Mouse (Mus musculus): Measurements from ENCODE around the gene Kif16b. TPM values are rescaled to one million over a fixed set of nuclear protein-coding genes. Genes with fewer than 3 reads are reported as not detected.

Kif16b gene
- polyA plus RNA-seq, 1 experiment from 2014 or later: 14.7 TPM

DNA sequence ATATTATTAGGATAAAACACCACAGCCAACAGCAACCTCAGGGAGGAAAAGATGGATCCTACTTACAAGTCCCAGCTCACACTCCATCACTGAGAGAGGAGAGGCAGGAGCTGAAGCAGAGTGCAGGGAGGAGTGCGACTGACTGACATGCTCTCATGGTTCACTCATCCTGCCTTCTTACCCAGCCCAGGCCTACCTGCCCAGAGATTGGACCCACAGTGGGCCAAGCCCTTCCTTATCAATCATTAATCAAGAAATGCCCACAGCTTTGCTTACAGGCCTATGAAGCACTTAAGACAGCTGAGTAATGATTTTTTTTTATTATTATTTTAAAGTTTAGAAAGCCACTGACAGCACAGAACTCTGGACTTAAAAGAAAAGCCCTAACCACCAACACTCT lies 7.6 kb downstream of the Kif16b start:
- Histone ChIP-seq H3K4me1 (replicated peaks) (peaks cover 15% of the 10 kb centered on the region), H3K9me3 (no peaks in the 10 kb centered on the region), H3K36me3 (no peaks in the 10 kb centered on the region), H3K27ac (no peak overlapping the region), H3K4me3 (replicated peaks) (no peak overlapping the region), H3K4me2 (no peak overlapping the region), H3K9ac (replicated peaks) (no peak overlapping the region), H3K27me3 (no peaks in the 10 kb centered on the region)
- ATAC-seq (ENCODE audit: insufficient number of reproducible peaks, insufficient read depth, low FRiP score, low TSS enrichment, low read depth): no peak
- WGBS: 75% methylated on average over 1 of the region's 1 CpGs

DNA sequence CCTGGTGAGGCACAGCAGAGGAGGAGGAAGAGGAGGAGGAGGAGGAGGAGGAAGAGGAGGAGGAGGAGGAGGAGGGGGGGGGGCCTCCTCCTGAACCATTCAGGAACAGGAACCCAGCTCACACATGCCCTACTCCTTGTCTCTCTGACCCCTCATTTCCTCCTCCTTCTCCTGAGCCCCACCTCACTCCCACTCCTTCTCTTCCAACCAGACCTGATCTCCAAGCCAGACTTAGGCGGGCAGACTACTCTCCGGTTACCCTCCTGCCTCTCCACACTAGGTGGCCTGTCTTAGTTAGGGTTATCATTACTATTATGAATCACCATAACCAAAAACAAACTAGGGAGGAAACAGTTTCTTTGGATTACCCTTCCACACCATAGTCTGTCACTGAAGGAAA lies 10.0 kb downstream of the Kif16b start:
- no peak for ATAC-seq (ENCODE audit: insufficient number of reproducible peaks, insufficient read depth, low FRiP score, low TSS enrichment, low read depth)
- no peaks in the 10 kb centered on the region for H3K9me3 ChIP-seq
- H3K4me3 ChIP-seq (replicated peaks): no peak overlapping the region
- H3K4me2 ChIP-seq: no peak overlapping the region
- no peak overlapping the region for H3K27ac ChIP-seq
- H3K27me3 ChIP-seq: no peaks in the 10 kb centered on the region
- H3K4me1 ChIP-seq (replicated peaks): peaks cover 15% of the 10 kb centered on the region
- no peaks in the 10 kb centered on the region for H3K36me3 ChIP-seq
- 84% methylated on average over 2 of the region's 2 CpGs for WGBS
- no peak overlapping the region for H3K9ac ChIP-seq (replicated peaks)

DNA sequence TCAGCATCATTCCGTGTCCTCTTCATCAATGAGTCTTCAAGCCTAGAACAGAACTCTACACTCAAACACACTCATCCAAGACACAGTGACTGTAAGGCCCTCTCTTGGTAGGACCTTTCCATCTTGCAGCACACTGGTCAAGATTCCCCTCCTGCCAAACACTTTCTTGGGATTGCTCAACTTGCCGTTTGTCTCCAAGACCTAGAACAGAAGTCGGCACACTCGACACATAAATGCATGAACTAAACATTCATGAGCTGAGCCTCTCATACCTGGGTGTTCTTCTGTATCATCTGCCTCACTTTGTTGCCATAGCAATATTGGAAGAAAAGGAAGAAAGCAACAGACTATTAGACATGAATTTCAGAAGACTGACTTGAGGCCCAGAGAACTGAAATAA lies 16.9 kb downstream of the Kif16b start:
- Histone ChIP-seq H3K9ac (replicated peaks) (no peak overlapping the region), H3K36me3 (no peaks in the 10 kb centered on the region), H3K27me3 (no peaks in the 10 kb centered on the region), H3K4me3 (replicated peaks) (no peak overlapping the region), H3K4me2 (no peak overlapping the region), H3K4me1 (replicated peaks) (peaks cover 16% of the 10 kb centered on the region), H3K27ac (no peak overlapping the region), H3K9me3 (no peaks in the 10 kb centered on the region)
- WGBS: 97% methylated on average over 4 of the region's 4 CpGs
- ATAC-seq (ENCODE audit: insufficient number of reproducible peaks, insufficient read depth, low FRiP score, low TSS enrichment, low read depth): no peak

DNA sequence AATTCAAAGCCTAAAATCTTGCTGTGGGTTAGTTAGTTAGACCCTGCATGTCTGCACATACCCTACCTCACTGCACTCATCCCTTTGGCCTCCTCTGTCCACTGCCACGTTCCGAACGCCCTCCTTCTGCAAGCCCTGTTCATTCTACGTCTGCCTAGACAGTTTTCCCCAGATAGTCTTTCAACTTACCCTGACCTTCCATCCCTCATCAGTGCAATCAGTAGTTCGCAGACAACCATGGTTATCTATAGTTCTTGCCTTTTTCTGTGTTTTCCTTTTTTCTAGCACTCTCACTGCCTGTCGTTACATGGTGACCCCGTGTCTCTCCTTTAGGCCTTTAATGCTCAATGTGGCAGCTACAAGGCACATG lies 17.7 kb downstream of the Kif16b start:
- WGBS: 80% methylated on average over 7 of the region's 7 CpGs
- no peaks in the 10 kb centered on the region for H3K9me3 ChIP-seq
- ATAC-seq (ENCODE audit: insufficient number of reproducible peaks, insufficient read depth, low FRiP score, low TSS enrichment, low read depth): no peak
- peaks cover 16% of the 10 kb centered on the region for H3K4me1 ChIP-seq (replicated peaks)
- H3K9ac ChIP-seq (replicated peaks): no peak overlapping the region
- no peaks in the 10 kb centered on the region for H3K27me3 ChIP-seq
- no peak overlapping the region for H3K27ac ChIP-seq
- no peak overlapping the region for H3K4me2 ChIP-seq
- H3K4me3 ChIP-seq (replicated peaks): no peak overlapping the region
- H3K36me3 ChIP-seq: no peaks in the 10 kb centered on the region

DNA sequence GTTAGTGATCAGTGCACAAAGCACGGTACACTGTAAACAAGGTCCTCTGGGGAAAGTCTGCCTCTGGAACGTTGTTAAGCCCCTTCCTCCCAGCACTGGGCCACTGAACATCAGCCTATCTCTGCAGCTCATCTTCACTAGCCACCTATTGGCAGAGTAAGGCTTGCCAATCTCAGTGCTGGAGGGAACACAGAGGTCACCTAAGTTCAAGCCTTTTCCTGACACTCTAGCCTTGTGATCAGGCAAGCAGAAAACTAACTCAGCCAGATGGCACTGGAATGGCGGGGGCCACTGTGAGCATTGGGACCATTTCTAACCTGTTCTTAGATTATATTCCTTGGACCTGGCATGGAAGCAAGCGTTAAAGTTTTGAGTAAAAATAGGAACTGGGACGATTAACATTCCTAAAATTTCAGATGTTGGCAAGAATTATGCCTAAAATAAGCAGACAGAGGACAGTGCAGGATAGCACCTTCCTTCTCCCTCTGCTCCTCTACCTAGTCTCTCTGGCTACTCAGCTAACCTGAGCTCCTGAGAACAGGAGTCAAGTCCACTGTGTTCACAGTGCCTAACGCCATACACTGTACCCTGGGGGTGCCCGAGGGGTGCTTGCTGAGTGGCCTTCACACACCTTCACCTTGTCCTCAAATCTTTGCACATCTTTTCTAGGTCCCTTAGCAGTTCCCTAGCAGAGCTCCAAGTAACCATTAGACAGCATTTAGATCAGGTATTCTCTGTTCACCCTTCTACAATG lies 18.3 kb downstream of the Kif16b start:
- Histone ChIP-seq H3K27me3 (no peaks in the 10 kb centered on the region), H3K4me2 (no peak overlapping the region), H3K36me3 (no peaks in the 10 kb centered on the region), H3K4me3 (replicated peaks) (no peak overlapping the region), H3K9me3 (no peaks in the 10 kb centered on the region), H3K4me1 (replicated peaks) (peaks cover 16% of the 10 kb centered on the region), H3K27ac (no peak overlapping the region), H3K9ac (replicated peaks) (no peak overlapping the region)
- no peak for ATAC-seq (ENCODE audit: insufficient number of reproducible peaks, insufficient read depth, low FRiP score, low TSS enrichment, low read depth)
- 58% methylated on average over 7 of the region's 7 CpGs for WGBS

DNA sequence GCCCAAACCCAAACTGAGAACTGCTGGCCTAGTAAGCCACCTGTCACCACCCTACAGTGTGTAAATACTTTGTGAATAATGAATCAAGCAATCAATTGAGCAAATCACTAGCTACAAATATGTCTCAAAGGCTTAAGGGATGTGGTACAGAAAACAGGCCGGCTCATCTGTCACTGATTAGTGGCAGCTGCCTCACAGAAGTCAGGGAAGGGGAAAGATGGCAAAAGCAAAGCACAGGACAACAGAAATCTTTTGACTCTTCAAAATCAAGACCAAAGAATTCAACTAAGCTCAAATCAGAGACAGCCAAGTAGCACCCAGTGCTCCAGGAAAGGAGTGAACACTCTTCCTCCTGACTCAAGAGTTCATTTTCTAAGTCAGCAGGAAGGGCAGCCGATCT lies 18.9 kb downstream of the Kif16b start:
- H3K9ac ChIP-seq (replicated peaks): no peak overlapping the region
- H3K36me3 ChIP-seq: no peaks in the 10 kb centered on the region
- ATAC-seq (ENCODE audit: insufficient number of reproducible peaks, insufficient read depth, low FRiP score, low TSS enrichment, low read depth): no peak
- no peak overlapping the region for H3K4me2 ChIP-seq
- no peak overlapping the region for H3K27ac ChIP-seq
- H3K27me3 ChIP-seq: no peaks in the 10 kb centered on the region
- peaks cover 16% of the 10 kb centered on the region for H3K4me1 ChIP-seq (replicated peaks)
- no peak overlapping the region for H3K4me3 ChIP-seq (replicated peaks)
- 32% methylated on average over 2 of the region's 2 CpGs for WGBS
- no peaks in the 10 kb centered on the region for H3K9me3 ChIP-seq

DNA sequence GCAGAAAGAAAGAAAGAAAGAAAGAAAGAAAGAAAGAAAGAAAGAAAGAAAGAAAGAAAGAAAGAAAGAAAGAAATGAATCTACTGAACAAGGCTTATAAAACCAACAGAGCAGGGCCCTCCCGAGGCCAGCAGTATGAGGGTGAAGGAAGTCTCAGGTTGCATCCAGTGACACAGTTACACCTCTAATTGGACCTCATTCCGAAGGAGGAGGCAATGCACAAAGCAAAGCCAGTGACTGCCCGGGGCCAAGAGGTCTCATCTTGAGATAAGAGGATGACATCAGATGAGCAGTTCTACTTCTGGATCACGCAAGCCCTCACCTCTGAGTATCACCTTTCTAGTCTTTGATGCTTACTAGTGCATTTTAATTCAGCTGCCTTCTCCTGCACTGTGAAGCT lies 20.2 kb downstream of the Kif16b start:
- WGBS: 12% methylated on average over 4 of the region's 4 CpGs
- no peak overlapping the region for H3K9ac ChIP-seq (replicated peaks)
- no peak overlapping the region for H3K4me3 ChIP-seq (replicated peaks)
- no peak overlapping the region for H3K4me2 ChIP-seq
- H3K36me3 ChIP-seq: no peaks in the 10 kb centered on the region
- H3K9me3 ChIP-seq: no peaks in the 10 kb centered on the region
- H3K4me1 ChIP-seq (replicated peaks): peaks cover 16% of the 10 kb centered on the region
- no peak for ATAC-seq (ENCODE audit: insufficient number of reproducible peaks, insufficient read depth, low FRiP score, low TSS enrichment, low read depth)
- no peak overlapping the region for H3K27ac ChIP-seq
- H3K27me3 ChIP-seq: no peaks in the 10 kb centered on the region

DNA sequence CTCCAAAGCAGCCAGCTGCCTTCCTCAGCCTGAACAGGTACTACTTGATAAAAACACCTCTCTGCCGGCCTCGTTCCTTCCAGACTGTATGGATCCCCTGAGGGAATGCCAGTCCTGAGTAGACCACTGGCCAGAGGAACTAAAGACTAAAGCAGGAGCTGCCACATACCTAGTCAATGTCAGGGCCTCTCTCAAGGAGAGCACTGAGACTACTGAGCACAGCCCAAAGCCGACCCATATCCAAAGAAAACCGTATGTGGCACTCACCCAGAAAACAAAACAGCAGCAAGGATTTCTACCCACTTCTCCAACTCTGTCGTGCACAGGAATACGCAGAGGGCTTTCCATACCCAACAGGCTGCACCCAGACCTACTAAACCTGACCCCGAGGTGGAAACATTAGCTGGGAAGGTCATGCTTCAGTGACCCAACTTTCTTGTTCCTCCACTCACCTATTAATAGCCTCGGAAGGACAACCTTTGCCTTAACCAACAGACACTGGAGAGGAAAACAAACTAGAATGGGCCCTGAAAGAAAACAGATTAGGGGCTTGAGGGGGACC lies 22.0 kb downstream of the Kif16b start:
- H3K4me2 ChIP-seq: no peak overlapping the region
- no peak overlapping the region for H3K27ac ChIP-seq
- peaks cover 16% of the 10 kb centered on the region for H3K4me1 ChIP-seq (replicated peaks)
- no peak overlapping the region for H3K9ac ChIP-seq (replicated peaks)
- no peak overlapping the region for H3K4me3 ChIP-seq (replicated peaks)
- H3K27me3 ChIP-seq: no peaks in the 10 kb centered on the region
- no peaks in the 10 kb centered on the region for H3K9me3 ChIP-seq
- WGBS: 71% methylated on average over 8 of the region's 8 CpGs
- ATAC-seq (ENCODE audit: insufficient number of reproducible peaks, insufficient read depth, low FRiP score, low TSS enrichment, low read depth): no peak
- H3K36me3 ChIP-seq: no peaks in the 10 kb centered on the region

DNA sequence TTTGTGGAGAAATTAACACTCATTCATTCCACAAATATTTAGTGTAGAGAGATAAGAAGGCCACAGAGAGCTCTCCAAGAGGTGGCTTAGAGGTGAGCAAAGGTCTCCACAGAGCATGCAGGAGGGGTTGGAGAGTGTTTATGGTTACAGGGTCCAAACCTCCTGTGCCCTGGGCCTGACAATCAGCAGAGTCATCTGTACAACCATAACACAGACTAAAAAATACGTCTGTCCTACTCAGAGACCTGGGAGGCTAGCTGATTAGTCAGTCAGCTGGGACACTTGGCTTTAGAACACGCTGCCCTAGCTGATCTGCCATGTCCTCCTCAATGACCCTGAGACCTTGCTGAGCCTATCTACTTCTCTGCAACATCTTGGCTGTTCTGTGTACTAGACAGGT lies 24.7 kb downstream of the Kif16b start:
- H3K27ac ChIP-seq: no peak overlapping the region
- H3K4me3 ChIP-seq (replicated peaks): no peak overlapping the region
- no peaks in the 10 kb centered on the region for H3K9me3 ChIP-seq
- H3K4me2 ChIP-seq: no peak overlapping the region
- 59% methylated on average over 2 of the region's 2 CpGs for WGBS
- peaks cover 10% of the 10 kb centered on the region for H3K4me1 ChIP-seq (replicated peaks)
- H3K9ac ChIP-seq (replicated peaks): no peak overlapping the region
- no peaks in the 10 kb centered on the region for H3K27me3 ChIP-seq
- no peaks in the 10 kb centered on the region for H3K36me3 ChIP-seq
- no peak for ATAC-seq (ENCODE audit: insufficient number of reproducible peaks, insufficient read depth, low FRiP score, low TSS enrichment, low read depth)

DNA sequence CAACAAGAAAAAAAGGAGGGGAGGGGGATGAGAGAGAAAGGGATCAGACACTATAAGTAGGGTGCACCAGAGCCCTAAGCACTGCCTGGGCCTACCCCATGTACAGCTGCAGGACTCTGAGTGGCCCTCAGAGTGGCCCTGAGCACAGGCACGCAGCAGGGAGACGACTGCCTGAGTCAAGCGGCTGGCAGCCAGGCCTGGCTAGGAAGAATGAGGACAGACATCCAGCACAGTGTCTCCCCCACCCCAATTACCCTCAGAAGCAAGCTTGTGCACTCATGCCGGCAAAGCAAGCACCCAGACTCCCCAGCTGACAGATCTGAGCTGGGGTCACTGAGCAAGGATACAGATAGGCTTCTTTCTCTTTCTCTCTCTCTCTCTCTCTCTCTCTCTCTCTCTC lies 25.4 kb downstream of the Kif16b start:
- no peak for ATAC-seq (ENCODE audit: insufficient number of reproducible peaks, insufficient read depth, low FRiP score, low TSS enrichment, low read depth)

DNA sequence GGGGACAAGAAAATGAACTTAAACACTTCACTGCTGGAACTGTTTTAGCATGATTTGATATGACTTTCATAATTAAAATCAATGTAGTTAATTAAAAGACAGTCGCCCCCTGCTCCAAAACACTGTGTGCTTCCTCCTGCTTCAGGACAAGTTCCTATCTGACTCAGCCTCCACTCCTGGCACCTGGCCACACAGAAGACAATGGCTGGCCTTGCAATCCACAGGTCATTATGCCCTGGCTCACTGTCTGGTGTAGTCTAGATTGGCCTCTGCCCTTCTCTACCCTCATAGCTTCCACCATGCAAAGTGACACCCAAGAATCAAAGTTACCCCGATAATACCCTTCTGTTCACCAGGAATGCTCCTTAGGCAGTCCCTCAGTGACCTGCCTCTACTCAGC lies 26.8 kb downstream of the Kif16b start:
- 90% methylated on average over 2 of the region's 2 CpGs for WGBS
- no peak overlapping the region for H3K9ac ChIP-seq (replicated peaks)

More for the DNA sequence above, 25.4 kb downstream of the Kif16b start:
- H3K27ac ChIP-seq: no peak overlapping the region
- no peaks in the 10 kb centered on the region for H3K36me3 ChIP-seq
- 35% methylated on average over 4 of the region's 4 CpGs for WGBS
- no peaks in the 10 kb centered on the region for H3K27me3 ChIP-seq
- no peaks in the 10 kb centered on the region for H3K9me3 ChIP-seq
- no peak overlapping the region for H3K4me2 ChIP-seq
- peaks cover 3% of the 10 kb centered on the region; the same call in 1 of the 2 replicates for H3K4me1 ChIP-seq (replicated peaks)
- no peak overlapping the region for H3K4me3 ChIP-seq (replicated peaks)
- H3K9ac ChIP-seq (replicated peaks): no peak overlapping the region

DNA sequence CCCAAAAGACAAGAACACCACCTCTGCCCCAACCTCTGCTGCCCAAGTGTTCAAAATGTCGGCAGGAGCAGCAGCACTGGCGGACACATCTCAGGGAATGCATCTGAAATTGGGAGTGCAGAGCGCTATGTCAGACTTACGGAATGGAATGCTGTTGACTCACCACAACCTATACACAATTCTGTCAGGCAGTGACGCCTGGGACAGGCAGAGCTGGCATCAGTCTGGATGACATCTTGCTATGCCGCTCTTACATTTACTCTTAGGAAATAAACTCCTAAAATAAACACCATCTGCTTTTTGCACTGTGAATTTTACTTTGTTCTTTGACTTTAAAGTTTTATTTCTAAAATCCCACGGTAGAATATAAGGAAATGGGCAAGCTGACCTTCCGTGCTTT lies 31.3 kb downstream of the Kif16b start:
- 92% methylated on average over 8 of the region's 8 CpGs for WGBS
- H3K27me3 ChIP-seq: no peaks in the 10 kb centered on the region
- H3K9me3 ChIP-seq: no peaks in the 10 kb centered on the region
- no peak for ATAC-seq (ENCODE audit: insufficient number of reproducible peaks, insufficient read depth, low FRiP score, low TSS enrichment, low read depth)
- no peak overlapping the region for H3K27ac ChIP-seq
- no peak overlapping the region for H3K4me2 ChIP-seq
- H3K4me3 ChIP-seq (replicated peaks): no peak overlapping the region
- H3K4me1 ChIP-seq (replicated peaks): no peaks in the 10 kb centered on the region
- no peaks in the 10 kb centered on the region; the same call in 1 of the 2 replicates for H3K36me3 ChIP-seq
- H3K9ac ChIP-seq (replicated peaks): no peak overlapping the region

More for the DNA sequence above, 26.8 kb downstream of the Kif16b start:
- no peak overlapping the region for H3K4me2 ChIP-seq
- H3K27ac ChIP-seq: no peak overlapping the region
- no peaks in the 10 kb centered on the region for H3K36me3 ChIP-seq
- no peak overlapping the region for H3K4me3 ChIP-seq (replicated peaks)
- ATAC-seq (ENCODE audit: insufficient number of reproducible peaks, insufficient read depth, low FRiP score, low TSS enrichment, low read depth): no peak
- no peaks in the 10 kb centered on the region for H3K27me3 ChIP-seq
- no peaks in the 10 kb centered on the region for H3K4me1 ChIP-seq (replicated peaks)
- no peaks in the 10 kb centered on the region for H3K9me3 ChIP-seq

Data from limb, embryonic 12.5 days (tissue).